Mouse (Mus musculus) left cerebral cortex, adult 11 months (tissue): Measurements from ENCODE around the gene Olfr65.

Source experiments
- DNase-seq: peaks from one replicate; pipeline ENCODE4 v3.0.0; 2022; ENCODE audit warnings: low spot score

Olfr65 gene

GRCm38 (mm10) chr7:103903187-103903586 is at the start of gene Olfr65:
TSS of gene Olfr65 (plus strand) at chr7:103903487.
- DNase-seq = no peak

- DNase-seq = no peak
These were observed 48.6 kb upstream of the Olfr65 start for GRCm38 (mm10) chr7:103854669-103855068.

GRCm38 (mm10) chr7:103859076-103859475 is 44.2 kb upstream of the Olfr65 start:
- DNase-seq = no peak

- no peak for DNase-seq
These were observed 42.4 kb upstream of the Olfr65 start for GRCm38 (mm10) chr7:103860855-103861254.

- DNase-seq = no peak
These were observed 41.8 kb upstream of the Olfr65 start for GRCm38 (mm10) chr7:103861531-103861930.

- no peak for DNase-seq
These were observed 37.6 kb upstream of the Olfr65 start for GRCm38 (mm10) chr7:103865716-103866115.

- no peak for DNase-seq
These were observed 32.6 kb upstream of the Olfr65 start for GRCm38 (mm10) chr7:103870667-103871066.

- DNase-seq = no peak
These were observed 30.2 kb upstream of the Olfr65 start for GRCm38 (mm10) chr7:103873064-103873463.

- no peak for DNase-seq
These were observed 28.8 kb upstream of the Olfr65 start for GRCm38 (mm10) chr7:103874451-103874850.

- no peak for DNase-seq
These were observed 26.2 kb upstream of the Olfr65 start for GRCm38 (mm10) chr7:103877093-103877492.

- no peak for DNase-seq
These were observed 17.1 kb upstream of the Olfr65 start, which contains the start of gene Olfr66 for GRCm38 (mm10) chr7:103886152-103886551. TSS of gene Olfr66 (minus strand) at chr7:103886252.

- no peak for DNase-seq
These were observed 8.9 kb upstream of the Olfr65 start, which contains the start of gene Olfr64 for GRCm38 (mm10) chr7:103894385-103894784. TSS of gene Olfr64 (minus strand) at chr7:103894485.

- DNase-seq = no peak
These were observed 6.8 kb downstream of the Olfr65 start for GRCm38 (mm10) chr7:103910047-103910446.

- no peak for DNase-seq
These were observed 9.8 kb downstream of the Olfr65 start for GRCm38 (mm10) chr7:103912969-103913511.

GRCm38 (mm10) chr7:103915338-103915737 is 12.1 kb downstream of the Olfr65 start:
- DNase-seq = no peak

- DNase-seq = no peak
These were observed 25.2 kb downstream of the Olfr65 start, which contains the start of gene Olfr631 for GRCm38 (mm10) chr7:103928525-103928924. TSS of gene Olfr631 (plus strand) at chr7:103928825.

GRCm38 (mm10) chr7:103934264-103934663 is 31.0 kb downstream of the Olfr65 start, which contains the start of gene Olfr632:
TSS of gene Olfr632 (plus strand) at chr7:103934347.
- DNase-seq = no peak

GRCm38 (mm10) chr7:103942730-103943129 is 39.4 kb downstream of the Olfr65 start:
- no peak for DNase-seq

- DNase-seq = no peak
These were observed 40.9 kb downstream of the Olfr65 start, which contains the start of gene Olfr633 for GRCm38 (mm10) chr7:103944137-103944536. TSS of gene Olfr633 (plus strand) at chr7:103944437.
